Mouse (Mus musculus): ENCODE measurements around the gene Fcrla. TPM values are rescaled to one million over a fixed set of nuclear protein-coding genes. Genes with fewer than 3 reads are reported as not detected.

Gene Fcrla
- total RNA-seq, 2 experiments from 2014 or later = not detected

- no peak for DNase-seq (ENCODE audit: low spot score in 2 of 2)
- intact Hi-C loops (cut with DNase I) = no loop called here
These were observed 6.1 kb upstream of the Fcrla start for GRCm38 (mm10) chr1:170933386-170933920.

GRCm38 (mm10) chr1:170932043-170932442 is 4.7 kb upstream of the Fcrla start:
- intact Hi-C loops (cut with DNase I) = no loop called here
- no peak for DNase-seq (ENCODE audit: low spot score in 2 of 2)

- intact Hi-C loops (cut with DNase I) = no loop called here
- DNase-seq (ENCODE audit: low spot score in 2 of 2) = no peak
These were observed 1.9 kb upstream of the Fcrla start for GRCm38 (mm10) chr1:170929245-170929644.

GRCm38 (mm10) chr1:170928467-170928866 is 1.1 kb upstream of the Fcrla start:
- intact Hi-C loops (cut with DNase I) = no loop called here
- DNase-seq (ENCODE audit: low spot score in 2 of 2) = no peak

- intact Hi-C loops (cut with DNase I) = no loop called here
- no peak for DNase-seq (ENCODE audit: low spot score in 2 of 2)
These were observed 442 bp downstream of the Fcrla start for GRCm38 (mm10) chr1:170926941-170927340.

GRCm38 (mm10) chr1:170924485-170924884 is 2.9 kb downstream of the Fcrla start:
- intact Hi-C loops (cut with DNase I) = no loop called here
- no peak for DNase-seq (ENCODE audit: low spot score in 2 of 2)

- no peak for DNase-seq (ENCODE audit: low spot score in 2 of 2)
- intact Hi-C loops (cut with DNase I) = no loop called here
These were observed 8.1 kb downstream of the Fcrla start for GRCm38 (mm10) chr1:170919308-170919707.

GRCm38 (mm10) chr1:170915657-170916056 is 11.7 kb downstream of the Fcrla start:
- DNase-seq (ENCODE audit: low spot score in 2 of 2) = no peak
- intact Hi-C loops (cut with DNase I) = no loop called here

- intact Hi-C loops (cut with DNase I) = no loop called here
- DNase-seq (ENCODE audit: low spot score in 2 of 2) = no peak
These were observed 14.3 kb downstream of the Fcrla start, which contains the start of gene Fcrlb for GRCm38 (mm10) chr1:170912891-170913615. Gene Fcrlb (minus strand): TSS chr1:170912941.

- intact Hi-C loops (cut with DNase I) = no loop called here
- DNase-seq (ENCODE audit: low spot score in 2 of 2) = no peak
These were observed 15.3 kb downstream of the Fcrla start for GRCm38 (mm10) chr1:170911907-170912660.

GRCm38 (mm10) chr1:170908341-170908740 is 19.0 kb downstream of the Fcrla start:
- DNase-seq (ENCODE audit: low spot score in 2 of 2) = no peak

GRCm38 (mm10) chr1:170907456-170908191 is 19.8 kb downstream of the Fcrla start:
- intact Hi-C loops (cut with DNase I) = loop anchor here (10.0 kb wide), 1 partner anchor 197 kb away; no protein-coding TSS in a partner anchor

More at GRCm38 (mm10) chr1:170908341-170908740, 19.0 kb downstream of the Fcrla start:
- intact Hi-C loops (cut with DNase I) = loop anchor here (10.0 kb wide), 1 partner anchor 196 kb away; no protein-coding TSS in a partner anchor

GRCm38 (mm10) chr1:170907111-170907455 is 20.3 kb downstream of the Fcrla start:
- intact Hi-C loops (cut with DNase I) = loop anchor here (10.0 kb wide), 1 partner anchor 198 kb away; no protein-coding TSS in a partner anchor
- DNase-seq (ENCODE audit: low spot score in 2 of 2) = no peak

More at GRCm38 (mm10) chr1:170907456-170908191, 19.8 kb downstream of the Fcrla start:
- DNase-seq (ENCODE audit: low spot score in 2 of 2) = peak; percentile 35 to 60

- intact Hi-C loops (cut with DNase I) = loop anchor here (10.0 kb wide), 1 partner anchor 201 kb away; no protein-coding TSS in a partner anchor
- DNase-seq (ENCODE audit: low spot score in 2 of 2) = no peak
These were observed 23.9 kb downstream of the Fcrla start for GRCm38 (mm10) chr1:170903485-170903884.

GRCm38 (mm10) chr1:170901536-170902238 is 25.7 kb downstream of the Fcrla start:
- intact Hi-C loops (cut with DNase I) = loop anchor here (1.0 to 10.0 kb wide), 2 partner anchors 91 to 203 kb away; no protein-coding TSS in a partner anchor
- peak; percentile 77 to 85 for DNase-seq (ENCODE audit: low spot score in 2 of 2)

- peak in 1 of 2 experiments; percentile 19 for DNase-seq (ENCODE audit: low spot score in 2 of 2)
- intact Hi-C loops (cut with DNase I) = loop anchor here (1.0 to 10.0 kb wide), 2 partner anchors 91 to 204 kb away; no protein-coding TSS in a partner anchor
These were observed 26.4 kb downstream of the Fcrla start for GRCm38 (mm10) chr1:170900799-170901467.

GRCm38 (mm10) chr1:170898413-170899075 is 28.8 kb downstream of the Fcrla start:
- intact Hi-C loops (cut with DNase I) = no loop called here
- no peak for DNase-seq (ENCODE audit: low spot score in 2 of 2)

Data from left cerebral cortex, postnatal 36 days (tissue).